Mouse (Mus musculus) left cerebral cortex, postnatal 14 days (tissue): Measurements from ENCODE around the gene Wdr5. TPM values are rescaled to one million over a fixed set of nuclear protein-coding genes. Genes with fewer than 3 reads are reported as not detected.
"Not testable (repeated sequence)": the region's sequence is repeated elsewhere in the genome, so short reads cannot be mapped to it uniquely, and the experiment has no call there.

Source experiments
- DNase-seq, 2 experiments: peaks; one replicate each; pipeline ENCODE4 v3.0.0; 2021 to 2022; ENCODE audit warnings: low spot score in 2 of 2, mixed read lengths in 1 of 2
- intact Hi-C: fragments of 180-260 bp; cut with DNase I; formaldehyde crosslinking; loops from one replicate; pipeline ENCODE4 v1.15.1; 2025
- total RNA-seq, 2 experiments: library from RNA; stranded (reverse); gene quantifications; 2 replicates each; pipeline ENCODE4 v1.2.3; 2021

The Wdr5 gene
- total RNA-seq, 2 experiments from 2014 or later: 34.9 to 37.3 TPM

DNA sequence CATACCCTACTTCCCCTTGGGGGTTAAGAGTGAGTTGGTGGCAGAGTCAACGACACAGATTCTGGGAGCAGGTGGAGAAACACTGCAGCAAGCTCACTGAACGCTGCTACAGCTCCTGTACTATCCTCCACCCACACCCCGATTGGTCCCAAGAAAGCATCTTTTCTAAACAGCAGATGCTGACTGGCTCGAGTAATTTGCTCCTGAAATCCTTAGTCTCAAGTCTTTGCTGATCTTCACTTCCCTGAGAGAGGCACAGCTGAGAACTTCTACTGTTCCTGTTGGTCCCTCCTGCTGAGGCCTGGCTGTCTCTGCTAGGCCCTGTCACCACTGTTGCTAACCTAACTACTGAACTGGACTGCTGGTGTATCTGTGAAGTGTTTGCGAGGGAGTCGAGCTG lies 29.7 kb downstream of the Wdr5 start:
- no peak for DNase-seq
- intact Hi-C loops: loop anchor here (10.0 kb wide), 1 partner anchor 900 kb away; the partner anchor contains the start of gene Ppp1r26

DNA sequence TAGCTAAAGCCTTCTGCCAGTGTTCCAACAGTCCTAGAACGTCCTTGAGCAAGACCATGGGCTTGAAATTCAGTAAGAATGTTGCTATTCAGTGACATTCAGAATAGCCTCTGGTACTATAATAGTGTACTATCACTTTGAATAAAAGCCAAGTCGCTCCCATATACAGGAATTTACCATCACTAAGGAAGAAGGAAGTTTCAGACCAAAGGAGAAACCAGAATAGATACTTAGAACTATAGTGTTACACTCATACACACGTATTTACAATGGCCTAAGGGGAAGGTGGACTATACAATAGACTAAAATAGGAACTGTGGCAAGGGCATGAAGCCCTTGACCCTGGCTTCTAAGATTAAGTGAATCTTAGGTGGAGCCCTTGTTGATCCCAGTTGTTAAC lies 30.6 kb downstream of the Wdr5 start:
- not testable (repeated sequence) for DNase-seq
- intact Hi-C loops: loop anchor here (10.0 kb wide), 1 partner anchor 899 kb away; the partner anchor contains the start of gene Ppp1r26

DNA sequence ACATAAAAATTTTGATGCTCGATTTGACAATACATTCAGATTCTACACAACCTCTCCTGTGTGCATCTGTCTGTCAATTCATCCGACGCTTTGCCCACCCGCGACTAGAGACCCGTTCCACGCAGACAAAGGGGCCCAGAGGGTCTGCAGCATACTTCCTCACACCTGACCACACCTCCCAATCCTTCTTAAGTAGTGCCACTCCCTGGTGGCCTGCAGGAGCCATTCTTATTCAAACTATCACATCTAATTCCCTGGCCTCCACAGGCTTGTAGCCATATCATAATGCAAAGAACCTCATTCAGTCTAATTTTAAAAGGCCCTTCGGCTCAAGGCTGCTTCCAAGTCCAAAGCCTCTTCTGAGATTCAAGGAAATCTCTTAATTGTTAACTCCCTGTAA lies 31.1 kb downstream of the Wdr5 start:
- not testable (repeated sequence) for DNase-seq
- intact Hi-C loops: loop anchor here (10.0 kb wide), 1 partner anchor 899 kb away; the partner anchor contains the start of gene Ppp1r26

DNA sequence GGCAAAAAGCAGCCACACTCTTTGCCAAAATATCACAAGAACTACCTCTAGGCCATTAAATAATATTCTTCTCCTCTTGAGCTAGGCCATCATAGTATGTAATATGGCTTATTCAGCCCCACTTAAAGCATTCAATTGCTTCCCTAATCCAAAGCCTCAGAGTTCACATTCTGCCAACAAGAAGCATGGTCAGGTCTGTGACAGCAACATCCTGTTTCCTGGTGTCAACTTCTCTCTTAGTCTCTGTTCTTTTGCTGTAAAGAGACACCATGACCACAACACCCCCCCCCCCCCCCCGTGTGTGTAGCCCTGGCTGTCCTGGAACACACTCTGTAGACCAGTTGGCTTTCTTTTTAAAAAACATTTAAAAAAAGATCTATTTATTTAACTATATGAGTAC lies 32.4 kb downstream of the Wdr5 start:
- intact Hi-C loops: loop anchor here (10.0 kb wide), 1 partner anchor 897 kb away; the partner anchor contains the start of gene Ppp1r26

DNA sequence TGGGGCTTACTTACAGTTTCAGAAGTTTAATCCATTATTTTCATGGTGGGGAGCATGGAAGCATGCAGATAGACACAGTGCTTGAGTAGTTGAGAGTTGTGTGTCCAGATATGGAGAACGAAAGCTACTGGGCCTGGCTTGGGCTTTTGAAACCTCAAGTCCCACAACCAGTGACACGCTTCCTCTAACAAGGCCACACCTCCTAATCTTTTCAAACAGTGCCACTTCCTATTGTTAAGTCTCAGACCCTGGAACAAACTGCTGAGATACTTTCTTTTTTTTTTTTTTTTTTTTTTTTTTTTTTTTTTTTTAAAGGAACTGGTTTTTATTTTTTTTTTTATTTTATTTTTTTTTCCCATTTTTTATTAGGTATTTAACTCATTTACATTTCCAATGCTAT lies 33.0 kb downstream of the Wdr5 start:
- intact Hi-C loops: loop anchor here (10.0 kb wide), 1 partner anchor 897 kb away; the partner anchor contains the start of gene Ppp1r26

More for the DNA sequence above, 32.4 kb downstream of the Wdr5 start:
- DNase-seq: no peak

DNA sequence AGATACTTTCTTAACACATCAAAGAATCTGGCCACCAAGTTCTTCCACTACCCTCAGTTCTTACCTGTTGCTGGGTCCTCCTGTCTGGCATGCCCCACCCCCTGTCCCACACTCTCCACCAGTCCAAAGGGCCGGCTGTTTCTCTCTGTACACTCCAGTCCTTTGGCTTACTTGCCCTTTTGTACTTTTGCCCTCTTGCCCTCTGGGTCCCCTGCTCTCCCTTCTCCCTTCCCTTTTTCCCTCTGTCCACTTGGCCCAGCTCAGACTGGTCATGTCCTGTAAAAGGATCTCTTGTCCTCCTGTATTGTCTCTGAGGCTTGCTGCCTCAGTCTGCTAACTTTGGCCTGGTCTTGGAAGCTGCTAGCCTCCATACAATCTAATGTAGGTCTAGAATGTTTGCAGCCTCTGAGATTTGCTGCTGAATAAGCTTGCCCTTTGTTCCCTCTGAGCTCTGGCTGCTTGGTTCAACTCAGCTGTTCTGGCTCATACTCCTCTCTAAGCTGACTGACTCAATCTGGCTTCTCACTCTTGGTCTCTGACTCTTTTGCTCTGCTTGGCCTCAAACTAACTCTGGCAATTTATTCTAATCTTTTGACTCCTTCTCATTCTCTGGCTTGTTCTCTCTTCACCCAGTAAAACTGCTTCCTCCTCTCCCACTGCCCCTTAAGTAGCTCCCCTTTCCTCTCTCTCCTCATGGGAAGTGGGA lies 33.9 kb downstream of the Wdr5 start:
- intact Hi-C loops: loop anchor here (10.0 kb wide), 1 partner anchor 896 kb away; the partner anchor contains the start of gene Ppp1r26
- no peak for DNase-seq

More for the DNA sequence above, 33.0 kb downstream of the Wdr5 start:
- DNase-seq: no peak

DNA sequence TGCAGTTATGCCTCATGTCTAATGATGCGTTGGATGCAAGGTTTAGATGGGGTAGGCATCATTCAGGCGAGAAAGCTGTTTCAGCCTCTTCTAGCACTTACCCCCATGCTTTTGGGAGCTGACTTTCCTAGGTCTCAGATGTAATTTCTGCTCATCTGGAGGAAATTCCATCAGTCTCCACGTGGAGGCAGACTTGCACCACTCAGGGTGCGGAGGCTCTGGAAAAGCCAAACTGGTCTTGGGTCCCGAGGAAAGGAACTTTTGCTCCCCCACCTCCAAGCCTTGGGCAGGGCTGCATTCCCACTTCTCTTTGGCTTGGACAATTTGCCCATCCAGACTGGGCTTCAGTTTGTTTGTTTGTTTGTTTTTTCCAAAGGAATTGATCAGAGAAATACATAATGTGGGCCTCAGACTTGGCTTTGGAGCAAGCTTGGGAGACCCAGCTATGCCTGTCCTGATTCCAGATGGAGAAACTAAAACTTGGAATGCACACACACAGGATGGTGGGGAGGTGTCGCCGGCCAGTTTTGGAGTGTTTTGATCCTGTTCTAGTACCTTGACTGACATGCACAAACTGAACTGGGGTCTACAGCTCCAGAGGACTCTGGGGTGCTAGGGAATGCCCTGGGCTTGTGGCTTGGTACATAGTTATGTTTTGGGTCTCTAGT lies 37.8 kb downstream of the Wdr5 start:
- DNase-seq: peak; percentile 75 to 86
- intact Hi-C loops: loop anchor here (1.0 to 10.0 kb wide), 2 partner anchors 213 to 332 kb away; partner anchors contain the start of gene Col5a1

DNA sequence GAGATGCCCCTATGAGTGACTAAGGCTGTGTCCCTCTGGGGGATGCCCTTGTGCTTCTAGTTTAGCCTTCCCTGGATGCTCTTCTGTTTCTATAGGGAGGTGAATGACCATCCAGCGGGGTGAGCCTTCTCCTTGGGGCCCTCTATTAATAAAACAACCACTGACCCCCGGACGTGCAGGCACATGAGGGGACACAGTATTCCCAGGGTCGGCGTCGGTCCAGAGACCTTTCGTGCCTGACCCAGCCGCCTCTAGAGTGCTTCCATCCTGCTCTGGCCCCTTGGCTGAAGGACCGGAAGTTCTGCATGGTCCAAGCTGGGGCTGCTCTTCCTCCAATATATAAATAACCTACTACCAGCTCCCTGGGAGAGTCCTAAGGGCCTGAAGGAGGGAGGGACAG lies 39.4 kb downstream of the Wdr5 start:
- DNase-seq: no peak
- intact Hi-C loops: loop anchor here (10.0 kb wide), 1 partner anchor 330 kb away; the partner anchor contains the start of gene Col5a1

DNA sequence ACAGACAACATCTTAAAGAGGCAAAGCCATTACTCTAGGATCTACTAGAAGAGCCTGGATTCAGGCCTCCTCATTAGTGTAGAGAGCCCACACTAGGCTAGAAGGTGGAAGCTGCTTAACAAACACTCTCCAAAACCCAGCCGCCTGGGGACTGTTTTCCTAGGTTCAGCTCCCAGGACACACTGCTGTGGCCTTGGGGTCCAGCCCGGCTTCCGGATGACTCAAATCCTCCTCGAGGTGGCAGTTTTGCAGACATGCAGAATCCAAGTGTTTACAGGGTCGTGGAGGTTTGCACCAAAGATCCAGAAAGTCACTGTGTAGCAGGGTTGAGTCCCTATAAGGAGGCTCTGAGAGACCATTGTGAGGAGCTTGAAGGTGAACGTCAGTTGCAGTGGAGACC lies 42.0 kb downstream of the Wdr5 start:
- intact Hi-C loops: loop anchor here (10.0 kb wide), 1 partner anchor 328 kb away; the partner anchor contains the start of gene Col5a1
- DNase-seq: no peak

DNA sequence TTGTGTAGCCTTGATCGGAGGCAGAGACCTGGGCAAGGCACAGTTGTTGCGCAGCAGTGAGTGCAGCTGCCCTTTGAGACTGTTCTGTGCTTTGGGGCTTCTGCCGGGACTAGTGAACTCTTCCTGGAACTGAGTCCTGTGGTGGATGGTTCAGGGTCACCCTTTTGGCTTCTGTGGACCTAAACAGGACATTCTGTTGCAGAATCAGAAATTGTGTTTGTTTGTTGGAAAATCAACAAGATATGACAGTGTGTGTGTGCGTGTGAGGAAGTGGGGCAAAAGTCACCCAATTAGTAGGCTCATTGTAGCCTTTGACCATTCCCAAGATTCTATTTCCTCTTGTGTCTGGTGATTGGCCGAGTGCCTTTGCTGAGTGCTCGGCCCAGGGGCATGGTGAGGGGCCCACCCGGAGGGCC lies 45.8 kb downstream of the Wdr5 start:
- no peak for DNase-seq
- intact Hi-C loops: no loop called here

DNA sequence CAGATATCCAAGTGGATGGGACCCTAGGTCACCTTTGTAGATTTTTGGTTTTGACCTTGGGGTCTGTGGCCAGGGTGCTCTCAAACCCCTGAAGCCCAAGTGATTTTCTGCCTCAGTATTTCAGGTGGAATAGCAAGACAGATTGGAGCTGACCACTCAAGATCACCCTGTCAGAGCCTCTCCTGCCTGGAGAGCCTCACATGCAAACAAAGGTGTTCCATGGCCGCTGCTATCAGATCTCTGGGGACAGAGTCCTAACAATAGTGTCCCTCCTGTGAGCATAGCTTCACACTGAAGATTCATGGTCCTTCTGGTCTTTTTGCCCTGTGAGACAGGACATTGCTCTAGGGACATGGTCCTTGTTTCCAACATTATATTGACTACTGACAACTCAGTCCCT lies 46.2 kb downstream of the Wdr5 start:
- intact Hi-C loops: no loop called here
- no peak for DNase-seq

DNA sequence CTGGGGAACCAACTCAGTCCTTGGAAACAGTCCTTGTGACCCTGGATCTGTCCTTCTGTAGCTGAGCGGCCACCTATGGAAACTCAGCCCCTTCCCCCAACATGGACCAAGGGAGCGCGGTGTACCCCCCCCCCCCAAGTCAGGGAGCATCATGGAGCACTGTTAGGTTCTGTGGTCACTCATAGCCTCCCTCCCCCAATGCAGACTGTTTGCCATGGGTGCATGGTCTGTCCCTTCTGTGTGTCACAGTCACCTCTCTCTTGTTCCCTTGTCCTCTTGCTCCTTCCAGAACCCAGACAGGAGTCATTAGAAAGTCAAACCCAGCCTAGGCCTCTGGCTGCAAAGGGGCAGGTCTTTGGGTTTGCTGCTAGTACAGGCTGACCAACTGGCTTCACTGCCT lies 46.9 kb downstream of the Wdr5 start:
- no peak for DNase-seq
- intact Hi-C loops: no loop called here

DNA sequence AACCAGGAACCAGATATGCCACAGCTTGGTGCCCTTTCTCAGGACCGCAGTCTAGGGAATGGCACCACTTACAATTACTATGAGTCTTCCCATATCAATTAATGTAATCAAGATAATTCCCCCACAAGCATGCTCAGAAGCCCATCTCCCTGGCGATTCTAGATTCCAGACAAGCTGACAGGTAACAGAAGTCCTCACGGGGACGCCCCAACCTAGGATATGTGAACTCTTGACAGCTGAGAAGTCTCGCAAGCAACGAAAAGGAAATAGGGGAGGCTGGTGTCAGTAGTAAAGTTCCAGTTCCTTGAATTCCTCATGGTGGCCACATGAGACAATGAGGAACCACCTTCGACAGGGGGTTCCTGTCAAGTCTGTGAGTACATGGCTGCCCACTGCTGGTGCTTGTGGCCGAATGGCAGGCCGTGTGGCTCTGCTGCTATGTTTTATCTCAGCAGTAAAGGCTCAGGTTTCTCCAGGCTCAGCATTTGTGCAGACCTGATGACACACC lies 48.7 kb downstream of the Wdr5 start:
- no peak for DNase-seq
- intact Hi-C loops: no loop called here

DNA sequence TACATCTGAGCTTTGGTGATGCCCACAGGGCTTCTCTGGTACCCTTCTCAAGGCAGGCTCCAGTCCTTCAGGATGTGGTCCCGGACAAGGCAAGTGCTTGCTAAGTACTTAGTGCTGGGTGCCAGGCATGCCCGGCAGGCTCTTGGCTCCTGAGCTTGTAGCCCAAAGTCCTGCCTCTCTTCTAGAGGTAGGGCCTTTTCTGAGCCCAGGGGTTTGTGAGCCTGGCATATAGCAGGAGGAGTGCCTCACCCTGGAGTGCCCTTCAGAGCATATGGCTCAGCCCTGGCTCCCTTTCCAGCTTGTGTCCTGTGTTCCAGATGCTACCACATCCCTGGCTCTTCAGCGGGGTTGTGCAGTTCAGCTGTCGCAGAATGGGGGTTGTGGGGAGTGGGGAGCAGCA lies 49.7 kb downstream of the Wdr5 start:
- no peak for DNase-seq
- intact Hi-C loops: no loop called here

DNA sequence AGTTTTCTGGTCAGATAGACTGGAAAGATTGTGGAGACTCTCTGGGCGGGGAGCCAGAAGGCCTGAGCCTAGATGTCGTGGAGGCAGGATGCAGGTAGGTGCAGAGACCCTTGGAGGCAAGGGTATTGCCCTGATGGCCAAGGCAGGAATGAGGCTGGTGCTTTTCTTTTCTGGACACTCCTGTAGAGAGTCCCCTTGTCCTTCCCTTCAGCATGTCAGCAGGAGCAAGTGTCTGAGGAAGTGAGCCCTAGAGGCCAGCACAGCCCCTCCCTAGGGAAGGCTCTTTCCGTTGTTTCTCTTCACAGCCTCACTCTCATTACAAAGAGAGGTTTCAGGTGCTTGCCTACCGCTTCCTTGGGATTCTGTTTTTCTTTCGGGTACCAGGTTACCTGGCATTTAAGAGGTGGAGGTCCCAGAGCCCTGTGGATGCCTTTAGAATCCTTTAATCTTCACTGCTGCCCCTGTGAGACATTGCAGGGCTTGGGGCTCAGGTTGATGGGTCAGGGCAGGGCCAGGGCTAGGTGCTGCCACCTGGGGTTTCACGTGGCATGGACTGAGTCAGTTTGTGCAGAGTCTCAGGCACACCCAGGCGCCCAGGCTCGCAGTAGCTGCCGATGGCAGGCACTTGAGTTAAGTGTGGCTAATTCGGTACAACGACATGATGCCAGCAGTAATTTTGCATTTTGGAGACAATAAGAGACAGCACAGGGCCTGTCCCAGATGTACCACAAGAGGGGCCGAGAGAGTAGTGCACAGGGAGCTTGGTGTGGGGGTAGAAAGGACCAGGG lies 50.6 kb downstream of the Wdr5 start:
- intact Hi-C loops: no loop called here
- no peak for DNase-seq

DNA sequence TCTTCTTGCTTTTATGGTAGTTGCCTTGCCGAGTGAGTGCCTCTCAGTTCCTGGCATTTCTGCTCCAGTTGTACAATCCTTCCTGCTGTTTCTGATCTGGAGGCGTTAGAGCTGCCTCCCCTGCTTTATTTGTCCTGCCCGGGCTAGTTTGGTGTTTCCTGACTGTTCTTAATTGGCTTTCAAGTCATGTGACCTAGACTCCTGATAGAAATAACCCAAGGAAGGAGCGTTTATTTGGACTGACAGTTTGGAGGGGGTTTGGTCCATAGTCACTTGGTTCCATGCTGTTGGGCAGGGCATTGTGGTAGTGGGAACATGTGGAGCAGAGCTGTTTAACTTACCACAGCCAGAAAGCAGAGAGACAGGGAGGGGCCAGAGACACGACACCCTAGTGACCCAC lies 55.9 kb downstream of the Wdr5 start:
- no peak for DNase-seq
- intact Hi-C loops: no loop called here

DNA sequence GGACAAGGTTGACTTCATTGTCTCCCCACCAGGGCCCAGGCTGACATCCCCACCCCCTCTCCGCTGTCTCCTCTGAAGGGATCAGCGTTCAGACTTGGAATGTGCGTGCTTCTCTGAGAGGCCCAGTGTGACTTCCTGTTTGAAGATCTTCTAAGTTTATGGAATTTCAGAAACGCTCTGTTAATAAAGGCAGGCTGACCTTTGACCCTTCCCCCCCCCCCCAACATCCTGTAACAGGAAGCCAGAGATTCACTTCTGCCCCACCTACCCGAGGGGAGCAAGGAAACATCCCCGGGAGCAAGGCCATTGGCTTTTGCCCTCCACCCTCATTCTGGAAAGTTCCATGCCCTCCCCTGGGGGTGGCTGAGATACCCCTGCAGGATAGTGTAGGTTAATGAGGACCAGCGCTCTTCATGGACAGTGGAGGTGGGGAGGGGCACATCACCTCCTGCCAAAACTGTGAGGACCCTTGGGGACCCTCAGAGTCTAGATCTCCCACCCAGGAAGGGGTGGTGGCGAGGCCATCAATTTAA lies 57.4 kb downstream of the Wdr5 start:
- no peak for DNase-seq
- intact Hi-C loops: no loop called here

DNA sequence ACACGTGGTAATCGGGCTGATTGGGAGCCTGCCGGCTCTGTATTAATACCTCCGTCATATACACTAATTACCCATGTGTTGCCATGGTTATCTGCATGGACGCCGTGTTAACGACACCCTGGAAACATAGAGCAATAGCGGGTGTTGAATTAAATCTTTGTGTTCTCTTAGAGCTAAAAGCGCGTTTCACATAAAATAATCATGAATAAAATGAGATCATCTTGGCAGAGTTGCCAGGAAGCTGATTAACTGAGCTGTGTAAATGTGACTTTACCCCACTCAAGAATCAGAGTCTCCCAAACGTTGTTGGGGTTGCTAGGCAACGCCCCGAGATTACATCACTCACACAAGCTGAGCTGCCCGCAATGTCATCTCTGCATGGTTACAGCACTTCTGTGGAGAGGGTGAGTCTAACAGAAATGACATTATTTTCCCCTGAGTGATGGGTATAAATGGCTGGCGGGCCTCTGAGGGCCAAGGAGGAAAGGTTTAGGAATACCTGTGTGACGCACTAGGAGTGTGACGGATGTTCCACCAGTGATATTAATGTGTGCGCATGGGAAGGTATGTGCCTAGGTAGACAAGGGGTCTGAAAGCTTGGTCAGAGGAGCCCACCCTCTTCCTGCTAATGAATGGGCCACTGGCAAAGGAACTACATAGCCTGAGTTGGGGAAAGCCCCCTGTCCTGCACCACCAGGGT lies 58.1 kb downstream of the Wdr5 start:
- intact Hi-C loops: no loop called here
- peak; percentile 85 to 93 for DNase-seq

DNA sequence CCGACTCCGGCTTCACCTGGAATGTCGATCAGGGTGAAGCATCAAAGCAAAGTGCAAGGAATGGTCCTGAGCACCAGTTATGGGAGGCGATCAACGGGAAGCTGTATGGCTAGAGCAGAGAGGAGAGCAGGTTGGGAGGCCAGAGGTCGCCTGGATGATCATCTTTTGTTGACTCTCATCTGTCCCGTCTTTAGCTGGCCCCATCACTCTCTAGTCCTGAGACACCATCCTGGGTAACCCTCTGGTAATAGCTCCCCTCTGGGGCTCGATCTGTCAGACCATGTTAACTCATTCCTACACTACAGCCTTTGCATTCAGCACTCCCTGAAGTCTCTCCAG lies 58.6 kb downstream of the Wdr5 start:
- intact Hi-C loops: no loop called here
- no peak for DNase-seq
